Mouse (Mus musculus) small intestine, adult 2 months (tissue): ENCODE measurements around the gene Chrm4. TPM values are rescaled to one million over a fixed set of nuclear protein-coding genes. Genes with fewer than 3 reads are reported as not detected.

Source experiments
- H3K27ac ChIP-seq: fragments of 200-500 bp; 2 replicates; pipeline ENCODE4 v1.5.1; 2012; ENCODE audit warnings: low read depth, low read length, control low read depth, inconsistent platforms; ENCODE audit not compliant: insufficient read depth
- H3K27me3 ChIP-seq: fragments of 200-500 bp; 2 replicates; pipeline ENCODE4 v1.6.1; 2012; ENCODE audit warnings: mild to moderate bottlenecking, moderate library complexity, low read length, inconsistent platforms; ENCODE audit not compliant: control insufficient read depth, insufficient read depth
- H3K36me3 ChIP-seq: fragments of 200-500 bp; 2 replicates; pipeline ENCODE4 v1.6.1; 2012; ENCODE audit warnings: mild to moderate bottlenecking, low read length, control low read depth, inconsistent platforms; ENCODE audit not compliant: control insufficient read depth, insufficient read depth
- H3K4me1 ChIP-seq: fragments of 200-500 bp; 2 replicates; pipeline ENCODE4 v1.6.1; 2012; ENCODE audit warnings: low read length, inconsistent platforms, mixed read lengths; ENCODE audit not compliant: control insufficient read depth, insufficient read depth, insufficient read length
- H3K4me3 ChIP-seq: fragments of 200-500 bp; 2 replicates; pipeline ENCODE4 v1.5.1; 2012; ENCODE audit warnings: low read depth, mild to moderate bottlenecking, control low read depth, inconsistent platforms, low read length, moderate library complexity
- CTCF ChIP-seq: fragments of 200-500 bp; IDR thresholded peaks from 2 replicates; pipeline ENCODE4 v1.5.1; 2012; ENCODE audit warnings: low read depth, mild to moderate bottlenecking, control low read depth, inconsistent platforms, low read length, moderate library complexity, mixed read lengths; ENCODE audit not compliant: insufficient replicate concordance, insufficient read length; ENCODE audit errors: extremely low read depth
- POLR2A ChIP-seq: fragments of 200-500 bp; IDR thresholded peaks from 2 replicates; pipeline ENCODE4 v1.6.1; 2012; ENCODE audit warnings: low read depth, mild to moderate bottlenecking, control low read depth, inconsistent platforms, low read length, moderate library complexity
- WGBS: fragments of 180-500 bp; shearing (Covaris S2); methylation state at CpG from one replicate; pipeline ENCODE4 v1.1.7; 2018; 5-methylcytosine and 5-hydroxymethylcytosine counted together
- polyA plus RNA-seq: library from polyadenylated mRNA; depleted of rRNA; stranded (reverse); fragments of >200 nt; gene quantifications from 2 replicates; pipeline ENCODE4 v1.2.3, GENCODE M21; 2012

Gene Chrm4
- polyA plus RNA-seq, 1 experiment = 2.9 TPM

DNA sequence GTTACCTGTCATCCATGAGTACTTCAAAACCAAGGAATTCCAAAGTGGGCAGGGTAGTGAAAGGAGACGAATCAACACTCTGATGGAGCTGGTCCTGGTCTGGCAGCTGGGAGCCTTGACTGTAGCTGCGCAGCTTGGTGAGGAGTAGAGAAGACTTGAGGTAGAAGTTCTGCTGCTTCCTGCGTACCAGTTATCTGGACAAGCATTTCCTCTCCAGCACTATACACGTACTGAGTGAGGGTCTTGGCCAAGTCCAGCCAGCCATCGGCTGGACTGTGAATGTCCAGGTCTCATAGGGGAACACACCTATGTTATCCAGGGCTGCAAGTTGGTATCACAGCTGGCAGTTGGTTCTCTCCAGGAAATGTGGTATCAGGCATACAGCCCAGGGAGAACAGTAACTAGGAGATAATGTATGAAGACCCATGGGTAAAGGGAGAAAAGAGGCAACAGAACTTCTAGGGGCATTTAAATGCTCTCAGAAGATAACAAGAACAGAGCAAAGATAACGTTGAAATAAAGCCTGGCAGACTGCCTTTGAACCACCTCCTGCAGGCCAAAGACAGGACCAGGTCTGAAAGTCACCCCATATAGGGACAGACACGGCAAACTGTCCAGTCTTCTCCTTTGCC is 10.6 kb upstream of the Chrm4 start:
- H3K36me3 ChIP-seq = peaks cover 58% of the 10 kb centered on the region
- TF ChIP-seq POLR2A (no peak), CTCF (no peak)
- 81% methylated on average over 7 of the region's 7 CpGs for WGBS
- H3K4me1 ChIP-seq = peaks cover 3% of the 10 kb centered on the region
- 0 out of 2 replicates have a peak, but pooled peaks cover under 1% of the 10 kb centered on the region for H3K27me3 ChIP-seq
- no peak overlapping the region for H3K27ac ChIP-seq
- H3K4me3 ChIP-seq = no peak overlapping the region

DNA sequence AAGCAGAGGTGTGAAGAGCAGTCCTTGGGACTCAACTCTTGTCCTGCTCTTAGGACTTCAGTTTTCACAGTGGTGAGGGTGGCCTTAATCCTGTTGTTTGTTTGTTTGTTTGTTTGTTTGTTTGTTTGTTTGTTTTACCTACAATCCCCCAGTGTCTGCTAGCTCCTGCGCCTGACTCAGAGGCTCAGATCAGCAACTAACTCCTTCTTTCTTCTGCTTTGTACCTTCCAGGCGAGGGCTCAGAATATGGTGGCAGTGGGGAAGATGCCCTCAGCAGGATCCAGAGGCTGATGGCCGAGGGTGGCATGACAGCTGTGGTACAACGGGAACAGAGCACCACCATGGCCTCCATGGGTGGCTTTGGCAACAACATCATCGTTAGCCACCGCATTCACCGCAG is 10.0 kb upstream of the Chrm4 start:
- Histone ChIP-seq H3K4me3 (no peak overlapping the region), H3K27me3 (peaks cover 7% of the 10 kb centered on the region), H3K36me3 (peaks cover 51% of the 10 kb centered on the region), H3K4me1 (peaks cover 8% of the 10 kb centered on the region), H3K27ac (no peak overlapping the region)
- TF ChIP-seq CTCF (no peak), POLR2A (no peak)
- WGBS = 92% methylated on average over 7 of the region's 7 CpGs

DNA sequence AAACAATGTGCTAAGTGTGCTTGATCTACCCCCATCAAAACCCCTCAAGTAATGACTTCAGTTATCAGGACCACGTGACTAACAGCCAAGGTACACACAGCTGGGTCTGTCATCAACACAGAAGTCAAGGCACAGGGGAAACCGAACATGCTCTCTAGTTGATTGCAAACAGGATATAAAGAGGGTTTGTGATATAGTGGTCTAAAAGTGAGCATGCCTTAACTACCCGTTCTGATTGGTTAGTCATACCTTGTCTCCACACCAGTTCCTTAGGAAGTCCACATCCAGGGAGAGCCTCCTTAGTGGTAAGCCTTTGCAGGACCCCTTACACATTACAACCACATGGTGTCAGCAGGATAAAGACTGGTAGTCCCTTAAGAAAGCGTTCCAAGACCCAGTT is 6.9 kb upstream of the Chrm4 start:
- Histone ChIP-seq H3K4me3 (no peak overlapping the region), H3K36me3 (peaks cover 25% of the 10 kb centered on the region), H3K27me3 (peaks cover 25% of the 10 kb centered on the region), H3K27ac (no peak overlapping the region), H3K4me1 (peaks cover 22% of the 10 kb centered on the region)
- WGBS = 42% methylated on average over 4 of the region's 4 CpGs
- TF ChIP-seq CTCF (no peak), POLR2A (no peak)

DNA sequence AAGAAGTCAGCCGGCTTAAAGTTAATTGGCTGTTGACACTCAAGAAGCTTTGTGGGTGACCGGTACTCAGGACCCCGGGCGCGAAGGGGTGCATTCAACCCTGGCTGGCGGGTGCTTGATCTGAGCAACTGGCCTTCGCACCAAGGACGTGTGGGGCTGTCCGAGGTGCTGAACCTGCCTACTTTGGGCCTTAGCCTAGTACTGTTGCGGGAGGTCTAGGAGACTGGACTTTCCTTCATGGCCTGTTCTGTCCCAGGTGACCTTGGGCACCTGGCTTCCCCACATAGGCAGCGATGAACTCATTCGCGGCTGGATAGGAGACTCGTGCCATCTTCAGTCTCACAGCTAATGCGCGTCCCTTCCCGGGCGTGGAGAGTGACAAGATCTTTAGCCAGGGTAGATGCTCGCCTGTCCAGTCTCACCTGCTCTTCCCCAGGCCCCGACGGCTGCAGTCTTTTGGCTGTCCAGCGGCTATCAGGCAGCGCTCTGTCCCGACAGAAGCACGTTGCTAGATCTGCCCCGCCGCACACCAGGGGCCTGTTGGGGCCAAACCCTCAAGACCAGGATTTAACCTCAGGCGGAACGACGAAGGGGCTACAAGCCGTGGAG is 5.8 kb upstream of the Chrm4 start:
- TF ChIP-seq CTCF (no peak), POLR2A (no peak; the same call in 1 of the 2 replicates)
- Histone ChIP-seq H3K27me3 (peaks cover 25% of the 10 kb centered on the region), H3K27ac (no peak overlapping the region), H3K4me1 (peaks cover 22% of the 10 kb centered on the region), H3K36me3 (peaks cover 16% of the 10 kb centered on the region), H3K4me3 (peak overlapping the region; percentile 63)
- WGBS = 4% methylated on average over 31 of the region's 31 CpGs

DNA sequence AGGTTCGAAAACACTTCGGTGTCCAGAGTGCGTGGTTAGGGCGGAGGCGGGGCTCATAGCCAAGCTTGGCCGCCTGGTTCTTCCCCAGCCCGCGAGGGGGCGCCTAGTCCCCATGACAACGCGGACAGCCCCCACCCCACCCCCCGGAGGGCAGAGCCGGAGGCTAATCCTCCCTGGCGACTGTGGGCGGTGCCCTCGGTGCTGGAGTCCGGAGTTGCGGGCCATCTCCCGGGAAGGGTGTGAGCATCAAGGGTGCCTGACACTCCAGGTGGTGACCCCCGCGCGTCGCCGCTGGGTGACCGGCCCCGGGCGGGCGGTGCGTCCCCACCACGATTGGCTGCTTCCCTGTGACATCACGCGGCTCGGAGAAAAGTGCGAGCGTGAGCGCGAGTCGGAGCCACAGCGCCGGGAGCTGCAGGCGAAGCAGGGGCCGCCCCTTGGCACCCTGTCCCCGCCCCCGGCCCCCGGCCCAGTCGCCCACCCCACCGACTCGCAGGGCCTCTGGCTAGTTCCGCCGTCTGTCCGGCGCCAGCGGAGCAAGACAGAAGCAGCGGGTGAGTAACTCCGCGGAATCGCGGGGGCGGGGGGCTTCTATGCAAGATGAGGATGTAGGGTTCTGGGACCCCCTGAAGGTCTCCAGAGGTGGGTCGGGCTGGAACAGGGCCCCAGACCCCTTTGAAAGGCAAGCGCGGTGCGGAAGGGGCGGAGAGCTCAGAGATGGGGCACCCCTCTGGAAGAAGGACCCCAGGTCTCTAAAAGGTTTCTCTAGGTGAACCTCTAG is 5.1 kb upstream of the Chrm4 start:
- WGBS = 1% methylated on average over 64 of the region's 64 CpGs
- Histone ChIP-seq H3K27me3 (peaks cover 25% of the 10 kb centered on the region), H3K4me3 (peak overlapping the region; percentile 63), H3K4me1 (peaks cover 22% of the 10 kb centered on the region), H3K36me3 (peaks cover 14% of the 10 kb centered on the region), H3K27ac (no peak overlapping the region)
- TF ChIP-seq CTCF = peak; percentile 33; the same call in 1 of the 2 replicates
- no peak for TF ChIP-seq POLR2A

DNA sequence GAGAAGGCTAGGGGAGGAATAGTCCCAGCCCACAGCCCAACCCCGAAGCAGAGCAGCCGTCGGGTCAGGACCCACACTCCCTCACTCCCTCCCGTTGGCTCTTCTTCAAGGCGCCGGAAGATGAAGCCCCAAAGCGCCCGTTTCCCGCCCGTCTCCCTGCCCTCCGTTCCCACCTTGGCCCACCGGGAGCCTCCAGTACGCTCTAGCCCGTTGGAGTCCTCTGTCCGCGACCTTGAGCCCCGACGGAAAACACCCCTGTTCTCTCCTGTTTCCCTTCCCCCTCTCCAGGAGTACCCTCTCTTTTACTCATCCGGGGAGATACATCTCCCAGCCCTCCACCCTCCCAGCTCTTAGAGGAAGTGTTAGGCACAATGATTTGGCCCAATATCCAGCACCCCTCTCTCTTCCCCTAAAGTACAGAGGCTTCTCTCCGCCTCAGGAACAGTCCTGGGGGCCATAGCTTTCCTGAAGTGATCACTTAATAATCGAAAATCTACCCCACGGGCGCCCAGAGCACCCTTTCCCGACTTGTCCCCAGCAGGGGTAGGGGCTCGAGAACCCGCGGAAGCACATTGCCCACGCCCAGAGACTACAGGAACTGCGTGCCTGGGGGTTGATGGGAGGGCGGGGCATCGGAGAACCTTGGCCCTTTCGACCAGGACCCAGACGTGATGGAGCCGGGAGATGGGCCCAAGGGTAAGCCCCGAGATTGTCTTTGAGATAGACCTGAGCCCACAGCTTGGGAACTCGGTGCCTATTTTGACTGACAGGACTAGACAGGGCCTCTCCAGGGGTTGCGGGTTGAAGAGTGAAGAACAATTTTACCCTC is 4.2 kb upstream of the Chrm4 start:
- Histone ChIP-seq H3K4me3 (peak overlapping the region; percentile 63), H3K4me1 (peaks cover 22% of the 10 kb centered on the region), H3K27ac (no peak overlapping the region), H3K27me3 (peaks cover 25% of the 10 kb centered on the region), H3K36me3 (peaks cover 7% of the 10 kb centered on the region)
- TF ChIP-seq POLR2A = no peak; the same call in 1 of the 2 replicates
- TF ChIP-seq CTCF = no peak
- 3% methylated on average over 37 of the region's 37 CpGs for WGBS
